Mouse (Mus musculus) kidney, adult 2 months (tissue): ENCODE measurements around the gene Zfpm1.

Experiments
- CTCF ChIP-seq: fragments of 200-500 bp; conservative IDR thresholded peaks from 2 replicates; pipeline ENCODE4 v1.5.1; 2011; ENCODE audit warnings: low read depth, mild to moderate bottlenecking, control low read depth, low read length, moderate library complexity, mixed read lengths; ENCODE audit not compliant: insufficient read depth, insufficient read length
- POLR2A ChIP-seq: fragments of 200-500 bp; IDR thresholded peaks from one replicate; pipeline ENCODE4 v1.6.1; 2011; ENCODE audit warnings: low read depth, low read length, control low read depth

DNA sequence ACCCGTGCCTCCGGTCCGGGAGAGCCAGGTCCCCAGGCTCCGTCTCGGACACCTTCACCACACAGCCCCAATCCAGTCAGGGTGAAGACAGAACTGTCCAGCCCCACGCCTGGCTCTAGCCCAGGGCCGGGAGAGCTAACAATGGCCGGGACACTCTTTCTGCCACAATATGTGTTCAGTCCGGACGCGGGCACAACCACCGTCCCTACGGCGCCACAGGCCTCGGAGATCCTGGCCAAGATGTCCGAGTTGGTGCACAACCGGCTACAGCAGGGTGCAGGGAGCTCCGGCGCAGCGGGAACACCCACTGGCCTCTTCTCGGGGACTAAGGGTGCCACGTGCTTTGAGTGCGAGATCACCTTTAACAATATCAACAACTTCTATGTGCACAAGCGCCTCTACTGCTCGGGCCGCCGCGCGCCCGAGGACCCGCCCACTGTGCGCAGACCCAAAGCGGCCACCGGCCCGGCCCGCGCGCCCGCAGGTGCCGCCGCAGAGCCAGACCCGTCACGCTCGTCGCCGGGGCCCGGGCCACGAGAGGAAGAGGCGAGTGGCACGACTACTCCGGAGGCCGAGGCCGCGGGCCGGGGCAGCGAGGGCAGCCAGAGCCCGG lies 53.8 kb downstream of the Zfpm1 start:
- TF ChIP-seq CTCF: no peak
- TF ChIP-seq POLR2A: no peak
